Mouse (Mus musculus): ENCODE results near the gene Adam12. TPM values are rescaled to one million over a fixed set of nuclear protein-coding genes. Genes with fewer than 3 reads are reported as not detected.

Adam12 gene
- polyA plus RNA-seq, 1 experiment: 0.25 TPM

DNA sequence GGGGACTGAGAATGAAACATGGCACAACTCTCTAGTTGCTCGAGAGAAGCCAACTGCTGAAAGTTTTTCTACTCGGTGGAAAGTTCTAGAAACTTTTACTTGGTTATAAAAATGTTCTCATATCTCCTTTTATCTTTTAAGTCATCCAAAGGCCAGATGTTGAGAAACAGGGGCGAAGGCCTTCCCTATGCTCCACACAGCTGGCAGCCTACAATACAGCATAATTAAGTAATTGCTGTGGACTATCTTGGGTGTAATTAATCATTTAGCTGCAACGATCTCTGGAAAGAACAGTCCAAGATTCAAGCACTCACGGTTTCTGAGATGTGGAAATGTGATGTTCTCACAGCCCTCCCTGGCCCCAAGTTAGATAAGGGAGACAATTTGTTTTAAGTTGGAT, 243.6 kb downstream of the Adam12 start:
- Histone ChIP-seq H3K27me3 (ENCODE audit: control insufficient read depth, insufficient read depth, low read length) (no peaks in the 10 kb centered on the region), H3K36me3 (ENCODE audit: control insufficient read depth, insufficient read depth, low read length) (no peaks in the 10 kb centered on the region), H3K27ac (ENCODE audit: insufficient read depth, low read depth, low read length) (no peak overlapping the region), H3K4me3 (ENCODE audit: low read depth, low read length) (no peak overlapping the region), H3K4me1 (ENCODE audit: control insufficient read depth, insufficient read depth, insufficient read length, low read length) (no peaks in the 10 kb centered on the region)
- WGBS: 22% methylated on average over 5 of the region's 5 CpGs
- TF ChIP-seq CTCF (IDR thresholded peaks at IDR 0.05; ENCODE audit: extremely low read depth, insufficient read length, insufficient replicate concordance, low read depth, low read length) (no peak), POLR2A (IDR thresholded peaks at IDR 0.05; ENCODE audit: low read depth, low read length) (no peak)

DNA sequence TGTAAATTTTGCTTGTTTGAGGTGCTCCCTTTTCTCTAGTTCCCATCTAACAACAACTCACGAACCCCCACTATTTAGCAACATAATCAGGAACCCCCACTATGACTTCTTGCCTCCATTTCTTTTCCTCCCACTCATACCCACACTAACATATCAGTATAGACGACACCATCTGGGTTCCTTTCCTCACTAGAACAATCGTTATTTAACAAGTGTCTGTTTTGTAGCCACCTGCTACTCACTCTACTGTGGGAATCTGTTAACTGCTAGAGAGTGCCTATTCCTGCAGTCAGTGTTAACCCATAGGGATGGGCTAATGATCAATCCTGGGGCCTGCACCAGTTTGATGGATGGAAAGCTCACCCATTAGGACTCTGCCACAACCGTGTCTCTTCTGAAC, 245.7 kb downstream of the Adam12 start:
- Histone ChIP-seq H3K4me3 (ENCODE audit: low read depth, low read length) (no peak overlapping the region), H3K36me3 (ENCODE audit: control insufficient read depth, insufficient read depth, low read length) (no peaks in the 10 kb centered on the region), H3K27me3 (ENCODE audit: control insufficient read depth, insufficient read depth, low read length) (no peaks in the 10 kb centered on the region), H3K27ac (ENCODE audit: insufficient read depth, low read depth, low read length) (no peak overlapping the region), H3K4me1 (ENCODE audit: control insufficient read depth, insufficient read depth, insufficient read length, low read length) (no peaks in the 10 kb centered on the region)
- TF ChIP-seq POLR2A (IDR thresholded peaks at IDR 0.05; ENCODE audit: low read depth, low read length): no peak
- TF ChIP-seq CTCF (IDR thresholded peaks at IDR 0.05; ENCODE audit: extremely low read depth, insufficient read length, insufficient replicate concordance, low read depth, low read length): no peak
- 83% methylated on average over 4 of the region's 4 CpGs for WGBS

DNA sequence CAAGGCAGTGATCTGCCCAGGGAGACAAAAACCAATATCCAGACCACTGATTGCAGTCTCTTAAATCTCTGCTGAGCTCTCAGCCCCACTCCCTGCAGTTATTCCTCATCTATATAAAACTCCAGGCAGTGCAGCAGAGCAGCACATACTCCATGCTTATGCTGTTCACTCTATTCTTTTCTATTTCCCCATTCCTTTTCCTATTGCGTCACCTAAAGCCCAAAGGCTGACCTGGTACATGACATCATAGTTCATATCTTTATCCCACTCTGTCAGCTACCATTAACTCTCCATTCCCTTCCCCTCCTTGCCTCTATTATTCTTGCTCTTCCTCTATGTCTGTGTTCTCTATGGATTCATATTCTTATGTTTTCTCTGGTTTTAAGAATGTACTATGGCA, 246.3 kb downstream of the Adam12 start:
- Histone ChIP-seq H3K27me3 (ENCODE audit: control insufficient read depth, insufficient read depth, low read length) (no peaks in the 10 kb centered on the region), H3K27ac (ENCODE audit: insufficient read depth, low read depth, low read length) (no peak overlapping the region), H3K4me3 (ENCODE audit: low read depth, low read length) (no peak overlapping the region), H3K4me1 (ENCODE audit: control insufficient read depth, insufficient read depth, insufficient read length, low read length) (no peaks in the 10 kb centered on the region), H3K36me3 (ENCODE audit: control insufficient read depth, insufficient read depth, low read length) (no peaks in the 10 kb centered on the region)
- WGBS: 77% methylated on average over 1 of the region's 1 CpGs
- TF ChIP-seq POLR2A (IDR thresholded peaks at IDR 0.05; ENCODE audit: low read depth, low read length): no peak
- TF ChIP-seq CTCF (IDR thresholded peaks at IDR 0.05; ENCODE audit: extremely low read depth, insufficient read length, insufficient replicate concordance, low read depth, low read length): no peak

DNA sequence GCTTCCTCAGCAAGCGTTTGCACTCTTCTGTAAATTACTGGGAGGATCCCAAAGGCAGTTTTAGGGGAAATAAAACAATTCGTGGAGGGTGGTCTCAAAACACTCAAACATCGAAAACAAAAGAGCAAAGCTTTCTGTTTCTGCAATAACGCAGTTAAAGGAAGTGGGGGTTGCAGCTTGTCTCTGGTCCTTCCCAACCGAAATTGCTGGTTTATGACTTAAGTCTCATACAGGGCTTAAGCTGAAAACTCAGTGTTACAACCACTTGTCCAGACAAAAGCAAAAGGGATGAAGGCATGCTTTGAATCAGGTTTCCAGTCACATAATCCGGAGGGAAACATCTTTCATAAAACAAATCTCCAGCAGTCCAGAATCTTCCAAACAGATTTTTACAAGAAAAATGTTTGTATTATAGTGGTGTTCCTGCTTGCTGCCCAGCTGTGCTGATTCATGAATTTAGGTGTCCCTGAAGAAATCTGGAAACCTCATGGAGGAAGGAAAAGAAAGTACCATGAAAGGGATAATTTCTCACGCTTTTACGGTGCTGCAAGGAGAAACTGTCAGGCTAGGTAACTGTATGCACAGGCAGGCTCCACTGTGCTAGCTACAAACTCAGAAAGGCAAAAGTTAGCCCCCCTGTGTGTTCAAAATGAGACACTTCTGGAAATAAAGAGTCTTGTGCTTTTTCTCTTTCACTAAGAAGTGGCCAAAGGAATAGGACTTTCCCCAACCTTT, 255.4 kb downstream of the Adam12 start:
- H3K4me1 ChIP-seq (ENCODE audit: control insufficient read depth, insufficient read depth, insufficient read length, low read length): no peaks in the 10 kb centered on the region
- TF ChIP-seq CTCF (IDR thresholded peaks at IDR 0.05; ENCODE audit: extremely low read depth, insufficient read length, insufficient replicate concordance, low read depth, low read length): no peak
- TF ChIP-seq POLR2A (IDR thresholded peaks at IDR 0.05; ENCODE audit: low read depth, low read length): no peak
- H3K27me3 ChIP-seq (ENCODE audit: control insufficient read depth, insufficient read depth, low read length): no peaks in the 10 kb centered on the region
- no peaks in the 10 kb centered on the region for H3K36me3 ChIP-seq (ENCODE audit: control insufficient read depth, insufficient read depth, low read length)
- no peak overlapping the region for H3K27ac ChIP-seq (ENCODE audit: insufficient read depth, low read depth, low read length)
- WGBS: 51% methylated on average over 8 of the region's 8 CpGs
- no peak overlapping the region for H3K4me3 ChIP-seq (ENCODE audit: low read depth, low read length)

DNA sequence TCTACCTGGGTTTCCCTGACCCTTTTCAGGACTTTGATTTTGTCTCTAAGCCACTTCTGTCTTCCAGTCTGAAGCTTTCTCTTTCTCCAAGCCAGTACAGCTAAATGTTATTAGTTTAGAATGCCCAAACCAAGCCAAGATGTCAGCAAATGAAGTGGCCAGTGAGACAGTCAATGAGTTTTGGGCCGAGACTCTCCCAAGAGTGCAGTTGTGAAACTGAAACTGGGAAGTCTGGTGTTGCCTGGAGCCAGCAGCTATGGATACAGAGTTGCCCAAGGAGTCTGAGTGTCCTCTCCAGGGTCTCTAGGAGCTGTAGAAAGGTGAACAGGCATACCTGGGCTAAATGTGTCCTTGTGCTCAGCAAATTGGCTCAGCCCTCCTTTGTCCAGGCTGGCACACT, 260.9 kb downstream of the Adam12 start:
- Histone ChIP-seq H3K4me1 (ENCODE audit: control insufficient read depth, insufficient read depth, insufficient read length, low read length) (no peaks in the 10 kb centered on the region), H3K27ac (ENCODE audit: insufficient read depth, low read depth, low read length) (no peak overlapping the region), H3K36me3 (ENCODE audit: control insufficient read depth, insufficient read depth, low read length) (no peaks in the 10 kb centered on the region), H3K27me3 (ENCODE audit: control insufficient read depth, insufficient read depth, low read length) (no peaks in the 10 kb centered on the region), H3K4me3 (ENCODE audit: low read depth, low read length) (no peak overlapping the region)
- 22% methylated on average over 1 of the region's 1 CpGs for WGBS
- no peak for TF ChIP-seq CTCF (IDR thresholded peaks at IDR 0.05; ENCODE audit: extremely low read depth, insufficient read length, insufficient replicate concordance, low read depth, low read length)
- TF ChIP-seq POLR2A (IDR thresholded peaks at IDR 0.05; ENCODE audit: low read depth, low read length): no peak

DNA sequence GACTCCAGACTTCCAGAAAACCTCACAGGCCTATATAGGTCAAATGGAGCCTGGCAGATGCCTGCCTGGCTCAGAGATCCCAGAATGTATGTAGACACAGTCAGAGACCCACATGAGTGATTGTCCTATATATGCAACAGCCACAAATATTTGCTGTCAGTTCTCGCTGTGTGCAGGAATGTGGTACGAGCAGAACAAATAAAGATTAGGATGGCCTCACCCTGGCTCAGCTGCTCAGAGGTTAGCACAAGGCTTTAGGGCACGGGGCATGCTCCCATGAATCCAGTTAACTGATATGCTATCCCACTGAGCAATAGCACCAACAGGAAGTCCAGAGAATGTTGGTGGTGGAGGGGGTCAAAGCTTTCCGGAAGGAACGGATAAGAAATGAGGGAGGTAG, 261.5 kb downstream of the Adam12 start:
- 34% methylated on average over 5 of the region's 5 CpGs for WGBS
- Histone ChIP-seq H3K4me1 (ENCODE audit: control insufficient read depth, insufficient read depth, insufficient read length, low read length) (no peaks in the 10 kb centered on the region), H3K27me3 (ENCODE audit: control insufficient read depth, insufficient read depth, low read length) (no peaks in the 10 kb centered on the region), H3K27ac (ENCODE audit: insufficient read depth, low read depth, low read length) (no peak overlapping the region), H3K4me3 (ENCODE audit: low read depth, low read length) (no peak overlapping the region), H3K36me3 (ENCODE audit: control insufficient read depth, insufficient read depth, low read length) (no peaks in the 10 kb centered on the region)
- TF ChIP-seq CTCF (IDR thresholded peaks at IDR 0.05; ENCODE audit: extremely low read depth, insufficient read length, insufficient replicate concordance, low read depth, low read length) (no peak), POLR2A (IDR thresholded peaks at IDR 0.05; ENCODE audit: low read depth, low read length) (no peak)

DNA sequence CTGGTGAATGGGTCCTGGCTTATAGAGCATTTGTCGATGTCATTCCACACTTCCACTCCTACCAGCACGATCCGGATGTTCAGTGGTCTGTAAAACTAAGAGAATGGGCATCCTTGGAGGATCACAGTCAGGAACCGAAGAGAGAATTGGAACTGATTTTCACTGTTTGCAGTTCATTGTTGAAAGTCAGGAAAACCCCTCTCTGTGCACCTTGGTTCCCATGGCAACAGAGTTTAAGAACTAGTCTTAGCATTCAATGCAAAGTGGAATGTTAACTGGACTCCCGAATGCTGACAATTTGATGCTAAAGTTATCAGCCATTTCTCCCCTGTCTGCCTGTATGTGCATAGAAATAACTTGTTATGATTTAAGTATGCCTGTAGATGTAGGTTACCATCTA, 264.0 kb downstream of the Adam12 start:
- 75% methylated on average over 5 of the region's 5 CpGs for WGBS
- Histone ChIP-seq H3K4me1 (ENCODE audit: control insufficient read depth, insufficient read depth, insufficient read length, low read length) (no peaks in the 10 kb centered on the region), H3K36me3 (ENCODE audit: control insufficient read depth, insufficient read depth, low read length) (no peaks in the 10 kb centered on the region), H3K4me3 (ENCODE audit: low read depth, low read length) (no peak overlapping the region), H3K27ac (ENCODE audit: insufficient read depth, low read depth, low read length) (no peak overlapping the region), H3K27me3 (ENCODE audit: control insufficient read depth, insufficient read depth, low read length) (no peaks in the 10 kb centered on the region)
- TF ChIP-seq CTCF (IDR thresholded peaks at IDR 0.05; ENCODE audit: extremely low read depth, insufficient read length, insufficient replicate concordance, low read depth, low read length) (no peak), POLR2A (IDR thresholded peaks at IDR 0.05; ENCODE audit: low read depth, low read length) (no peak)
